Mouse (Mus musculus) ES-Bruce4 (cell line): Measurements from ENCODE around the gene Btbd35f14. TPM values are rescaled to one million over a fixed set of nuclear protein-coding genes. Genes with fewer than 3 reads are reported as not detected.
"Not testable (repeated sequence)": the region's sequence is repeated elsewhere in the genome, so short reads cannot be mapped to it uniquely, and the experiment has no call there.

Experiments
- H3K27ac ChIP-seq: 2 replicates; pipeline ENCODE4 v1.5.1; 2012; ENCODE audit warnings: low read length, inconsistent platforms; ENCODE audit not compliant: insufficient read depth
- H3K27me3 ChIP-seq: 2 replicates; pipeline ENCODE4 v1.6.1; 2012; ENCODE audit warnings: mild to moderate bottlenecking, low read length, inconsistent platforms; ENCODE audit not compliant: control insufficient read depth, poor library complexity, insufficient read depth, severe bottlenecking
- H3K36me3 ChIP-seq: 2 replicates; pipeline ENCODE4 v1.6.1; 2012; ENCODE audit warnings: inconsistent platforms, mild to moderate bottlenecking, low read length, moderate library complexity; ENCODE audit not compliant: control insufficient read depth, poor library complexity, insufficient read depth, severe bottlenecking
- H3K4me1 ChIP-seq: one replicate; pipeline ENCODE4 v1.8.1; 2011; ENCODE audit warnings: low read length; ENCODE audit not compliant: control insufficient read depth, insufficient read depth
- H3K4me3 ChIP-seq: 2 replicates; pipeline ENCODE4 v1.5.1; 2011; ENCODE audit warnings: low read depth, mild to moderate bottlenecking, low read length
- H3K9ac ChIP-seq: 2 replicates; pipeline ENCODE4 v1.6.1; 2012; ENCODE audit warnings: low read depth, mild to moderate bottlenecking, inconsistent platforms; ENCODE audit not compliant: poor library complexity, severe bottlenecking
- H3K9me3 ChIP-seq: replicated peaks from 2 replicates; pipeline ENCODE4 v1.6.1; 2012; ENCODE audit warnings: mild to moderate bottlenecking, low read length, inconsistent platforms; ENCODE audit not compliant: control insufficient read depth, poor library complexity, insufficient read depth, severe bottlenecking
- polyA plus RNA-seq: library from polyadenylated mRNA; stranded (reverse); fragments of >200 nt; gene quantifications from 2 replicates; pipeline ENCODE4 v1.2.4, GENCODE M21; 2011; ENCODE audit warnings: low read depth; ENCODE audit not compliant: missing spikeins, insufficient read depth, insufficient read length

Btbd35f14 gene
- not detected in 2 replicates for polyA plus RNA-seq

GRCm38 (mm10) chrX:33702249-33702648 is at the start of gene Btbd35f14:
Gene Btbd35f14 (minus strand): TSS chrX:33702349.
- not testable (repeated sequence) for H3K4me1 ChIP-seq, H3K4me3 ChIP-seq, H3K9ac ChIP-seq, H3K9me3 ChIP-seq, H3K36me3 ChIP-seq, H3K27me3 ChIP-seq, H3K27ac ChIP-seq

- not testable (repeated sequence) for H3K9me3 ChIP-seq, H3K27ac ChIP-seq, H3K27me3 ChIP-seq, H3K4me1 ChIP-seq, H3K9ac ChIP-seq, H3K4me3 ChIP-seq, H3K36me3 ChIP-seq
Measured at GRCm38 (mm10) chrX:33656872-33657271, 45.3 kb downstream of the Btbd35f14 start, which contains the start of gene Btbd35f13. Gene Btbd35f13 (plus strand): TSS chrX:33657172.

Other genes starting within 250 kb of the Btbd35f14 start
- not detected in 2 replicates for gene Btbd35f15, start 125.0 kb downstream of the Btbd35f14 start, polyA plus RNA-seq
- gene Btbd35f13, start 45.2 kb downstream of the Btbd35f14 start, polyA plus RNA-seq: not detected in 2 replicates